Mouse (Mus musculus) adrenal gland, adult 18-20 months (tissue): Measurements from ENCODE around the gene Rbpj. TPM values are rescaled to one million over a fixed set of nuclear protein-coding genes. Genes with fewer than 3 reads are reported as not detected.

Experiments used
- DNase-seq, 2 experiments: peaks; one replicate each; pipeline ENCODE4 v3.0.0; 2021 to 2022; ENCODE audit warnings: low spot score in 2 of 2
- total RNA-seq, 2 experiments: library from RNA; stranded (reverse); gene quantifications; 1 replicate in 1 of 2; 2 replicates in 1 of 2; pipeline ENCODE4 v1.2.3; 2021

Gene Rbpj
- total RNA-seq, 2 experiments from 2014 or later: 28.2 to 31.3 TPM

- peak; percentile 93 to 94 for DNase-seq
Measured at GRCm38 (mm10) chr5:53589172-53589960, 123.4 kb downstream of the Rbpj start.

GRCm38 (mm10) chr5:53590179-53590765 lies 124.3 kb downstream of the Rbpj start:
- peak; percentile 97 for DNase-seq

GRCm38 (mm10) chr5:53590875-53591682 lies 125.1 kb downstream of the Rbpj start:
- peak; percentile 27 to 44 for DNase-seq

GRCm38 (mm10) chr5:53591683-53592050 lies 125.7 kb downstream of the Rbpj start:
- DNase-seq: no peak

DNA sequence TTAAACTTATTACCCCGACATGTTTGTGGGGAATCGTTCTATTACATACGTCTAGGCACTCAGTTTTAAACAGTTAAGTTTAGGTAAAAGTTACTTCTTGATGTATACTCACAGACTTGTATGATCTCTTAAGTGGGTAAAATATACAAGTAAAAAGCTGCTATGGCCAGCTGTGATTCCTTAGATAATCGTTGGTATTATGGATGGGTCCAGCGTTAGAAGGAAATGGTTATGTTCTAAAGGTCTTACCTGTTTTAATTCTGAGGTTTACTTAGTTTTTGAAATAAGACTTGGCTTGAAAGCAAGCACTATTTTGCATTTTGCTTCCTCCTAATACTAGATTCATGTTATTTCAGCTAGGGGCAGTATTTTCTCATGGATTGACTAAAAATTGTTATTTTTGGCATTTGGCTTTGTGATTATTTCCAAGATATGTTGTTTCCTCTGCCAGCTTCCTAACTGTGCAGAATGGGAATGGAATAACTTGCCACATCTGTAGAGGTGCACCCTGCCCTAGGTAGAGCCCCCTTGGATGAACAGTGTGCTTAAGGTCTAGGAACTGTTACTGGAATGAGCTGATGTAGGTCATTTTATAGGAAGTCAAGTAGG lies 127.2 kb downstream of the Rbpj start:
- no peak for DNase-seq

DNA sequence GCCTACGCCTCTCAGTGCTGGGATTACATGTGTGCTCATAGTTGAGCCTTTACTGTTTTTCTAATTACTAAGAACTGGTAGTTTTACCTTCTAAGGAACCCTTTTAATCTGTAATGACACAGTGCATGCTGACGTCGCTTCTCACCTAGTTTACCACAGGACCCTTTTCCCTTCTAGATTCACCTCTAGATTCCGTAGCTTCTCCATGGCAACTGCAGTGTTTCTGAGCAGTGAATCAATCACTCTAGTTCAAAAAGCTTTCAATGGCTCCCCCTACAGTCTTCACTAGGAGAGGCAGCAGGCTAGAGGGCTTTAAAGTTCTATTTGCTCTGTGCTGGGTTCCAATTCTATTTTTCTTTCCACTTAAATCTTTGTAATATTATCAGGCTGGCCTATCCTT lies 128.3 kb downstream of the Rbpj start:
- DNase-seq: peak in 1 of 2 experiments; percentile 19

- no peak for DNase-seq
Measured at GRCm38 (mm10) chr5:53598510-53598909, 132.6 kb downstream of the Rbpj start.

- DNase-seq: no peak
Measured at GRCm38 (mm10) chr5:53599116-53599515, 133.2 kb downstream of the Rbpj start.

GRCm38 (mm10) chr5:53602194-53602593 lies 136.2 kb downstream of the Rbpj start:
- DNase-seq: no peak

DNA sequence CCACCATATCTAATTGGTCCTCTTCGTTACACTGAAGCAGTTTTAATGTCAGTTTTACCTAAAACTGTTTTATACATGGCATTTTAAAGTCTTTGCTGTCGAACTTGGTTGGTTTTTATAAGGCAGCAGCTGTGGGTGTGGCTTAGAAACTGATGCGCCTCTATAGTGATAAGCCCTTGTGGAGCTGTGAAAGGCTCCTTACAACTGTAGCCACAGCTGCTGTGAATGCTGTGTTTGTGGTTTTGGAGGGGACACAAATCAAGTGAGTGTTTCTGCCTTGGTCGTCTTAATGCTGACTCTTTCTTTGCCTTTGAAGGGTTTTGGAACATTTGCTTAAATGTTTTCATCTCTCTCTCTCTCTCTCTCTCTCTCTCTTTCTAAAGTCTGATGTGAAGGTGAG lies 139.5 kb downstream of the Rbpj start:
- no peak for DNase-seq

- DNase-seq: no peak
Measured at GRCm38 (mm10) chr5:53607230-53607996, 141.5 kb downstream of the Rbpj start.

DNA sequence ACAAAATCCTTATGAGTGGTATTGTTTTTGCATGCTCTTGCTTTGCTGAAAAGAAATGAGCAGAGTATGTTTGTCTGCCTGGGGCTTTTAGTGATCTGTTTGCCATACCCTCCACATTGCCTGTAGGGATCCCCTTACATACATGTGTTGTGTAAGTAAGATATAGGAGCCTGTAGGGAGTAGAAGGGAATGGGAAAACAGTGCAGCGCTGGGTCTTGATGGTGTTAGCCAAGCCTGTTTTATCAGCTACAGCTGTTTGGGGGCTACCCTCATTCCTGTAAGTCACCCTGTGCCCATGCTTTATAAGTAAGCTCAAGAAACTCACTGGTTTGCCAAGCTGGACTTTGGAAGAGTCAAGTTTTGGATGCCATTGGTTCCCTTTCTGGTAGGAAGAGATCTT lies 152.9 kb downstream of the Rbpj start:
- DNase-seq: no peak

DNA sequence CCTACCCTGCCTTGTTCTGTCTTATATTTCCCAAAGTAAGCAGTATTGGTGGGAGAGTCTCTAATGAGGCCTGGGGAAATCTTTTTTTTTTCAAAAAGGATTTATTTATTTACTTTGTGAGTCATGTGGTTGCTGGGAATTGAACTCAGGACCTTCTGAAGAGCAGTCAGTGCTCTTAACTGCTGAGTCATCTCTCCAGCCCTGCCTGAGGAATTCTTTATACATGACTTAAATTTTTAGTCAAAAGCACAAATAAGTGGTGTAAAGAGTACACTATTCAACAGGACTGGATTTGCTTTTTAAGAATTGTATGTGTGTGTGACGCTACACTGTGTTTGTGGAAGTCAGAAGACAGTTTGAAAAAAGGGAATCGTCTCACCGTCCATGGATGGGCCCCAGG lies 166.1 kb downstream of the Rbpj start:
- DNase-seq: no peak

- no peak for DNase-seq
Measured at GRCm38 (mm10) chr5:53636795-53637194, 170.8 kb downstream of the Rbpj start.

DNA sequence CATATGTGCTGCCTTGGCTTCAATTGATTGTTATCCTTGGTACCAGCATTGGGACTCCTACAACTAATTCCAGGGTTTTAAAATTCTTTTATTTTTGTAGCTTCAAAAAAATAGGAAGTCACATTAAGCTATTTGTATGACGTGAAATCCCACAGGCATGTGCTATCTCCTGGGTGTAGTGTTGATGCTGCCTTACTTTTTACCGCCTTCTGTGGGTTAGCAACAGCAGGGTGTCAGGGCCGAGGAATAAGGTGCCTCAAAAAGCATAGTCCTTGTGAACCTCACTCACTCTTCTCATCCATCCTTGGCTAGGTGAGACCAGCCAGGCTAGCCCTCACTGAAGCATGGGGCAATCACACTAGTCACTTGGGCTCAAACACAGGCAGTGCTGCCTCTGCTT lies 171.3 kb downstream of the Rbpj start:
- DNase-seq: no peak

DNA sequence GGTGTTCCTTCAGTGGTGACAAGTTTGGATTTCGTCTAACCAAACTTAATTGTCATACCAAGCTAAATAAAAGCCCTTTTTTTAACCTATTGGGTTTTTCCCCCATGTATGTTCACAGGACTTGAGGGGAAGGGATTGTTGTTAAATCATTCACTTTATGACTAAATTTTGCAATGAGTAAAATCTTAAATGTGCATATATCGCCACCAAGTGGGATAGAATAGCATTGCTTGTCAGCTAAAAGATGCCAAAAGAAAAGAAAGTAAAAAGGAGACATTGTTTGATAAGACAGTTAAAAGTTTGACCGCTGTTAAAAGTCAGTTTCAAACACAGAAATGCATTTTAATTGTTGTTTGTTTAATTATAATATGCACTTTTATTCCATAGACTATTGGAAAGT lies 172.7 kb downstream of the Rbpj start:
- no peak for DNase-seq

DNA sequence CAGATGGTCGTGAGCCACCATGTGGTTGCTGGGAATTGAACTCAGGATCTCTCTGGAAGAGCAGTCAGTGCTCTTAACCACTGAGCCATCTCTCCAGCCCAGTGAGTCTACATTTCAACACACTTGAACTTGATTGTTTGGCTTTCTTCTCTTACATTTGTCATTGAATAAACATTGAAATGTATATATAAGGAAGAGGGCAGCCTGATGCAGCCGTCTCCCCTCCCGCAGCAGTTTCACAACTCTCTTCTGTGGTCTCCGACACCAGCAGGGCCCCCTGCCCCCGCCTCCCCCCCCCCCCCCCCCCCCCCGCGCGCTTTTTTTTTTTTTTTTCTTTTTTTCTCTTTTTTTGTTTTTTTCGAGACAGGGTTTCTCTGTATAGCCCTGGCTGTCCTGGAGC lies 180.7 kb downstream of the Rbpj start:
- DNase-seq: no peak

- no peak for DNase-seq
Measured at GRCm38 (mm10) chr5:53647358-53647757, 181.4 kb downstream of the Rbpj start.

DNA sequence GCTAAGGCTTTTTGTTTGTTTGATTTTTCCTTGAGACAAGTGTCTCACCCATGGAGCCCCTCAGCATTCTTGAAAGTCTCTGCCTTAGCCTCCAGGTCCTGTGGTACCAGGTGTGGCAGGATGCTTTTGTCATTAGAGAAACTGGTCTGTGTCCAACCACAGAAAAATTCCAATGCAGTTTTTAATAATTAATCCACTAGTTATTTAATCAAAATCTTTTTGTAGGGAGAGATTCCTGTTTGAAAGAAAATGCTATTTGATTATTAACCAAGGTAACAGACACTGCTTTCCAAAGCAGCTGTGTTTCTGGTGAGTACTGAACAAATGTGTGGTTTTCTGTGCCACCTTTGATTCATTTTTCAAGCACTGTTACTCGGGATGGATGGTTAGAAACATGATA lies 190.6 kb downstream of the Rbpj start:
- no peak for DNase-seq

- no peak for DNase-seq
Measured at GRCm38 (mm10) chr5:53657925-53658324, 192.0 kb downstream of the Rbpj start.

DNA sequence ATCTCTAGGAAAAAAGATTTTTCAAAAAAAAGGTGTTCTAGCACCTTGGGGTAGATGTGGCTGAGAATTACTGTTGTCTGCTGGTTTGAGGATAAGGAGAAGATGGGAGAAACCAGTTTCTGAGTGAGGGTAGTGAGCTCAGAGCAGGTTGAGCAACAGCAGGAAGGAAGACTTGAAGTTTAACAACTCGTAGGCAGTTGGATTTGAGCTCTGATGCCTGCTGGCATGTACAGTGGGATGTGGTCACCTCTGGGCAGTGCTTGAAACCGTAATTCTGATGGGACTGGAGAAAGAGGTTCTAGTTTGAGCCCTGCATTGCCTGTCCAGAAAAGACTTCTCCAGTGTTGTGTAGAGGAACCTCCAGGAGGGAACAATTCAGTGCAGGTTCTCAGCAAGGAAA lies 195.6 kb downstream of the Rbpj start:
- no peak for DNase-seq
